Mouse (Mus musculus): Measurements from ENCODE around the gene BB287469. TPM values are rescaled to one million over a fixed set of nuclear protein-coding genes. Genes with fewer than 3 reads are reported as not detected.

The BB287469 gene
- not detected for total RNA-seq (2023)

GRCm38 (mm10) chr12:87816277-87816676, at the start of gene BB287469:
Gene BB287469 (plus strand): TSS chr12:87816577.

GRCm38 (mm10) chr12:87775655-87776054, 40.7 kb upstream of the BB287469 start, which contains the start of gene Gm21319:
Gene Gm21319 (minus strand): TSS chr12:87775755.

GRCm38 (mm10) chr12:87795212-87795611, 21.2 kb upstream of the BB287469 start, which contains the start of gene Gm21936:
Gene Gm21936 (plus strand): TSS chr12:87795512.

GRCm38 (mm10) chr12:87842239-87842638, 25.9 kb downstream of the BB287469 start, which contains the start of gene Gm2001:
Gene Gm2001 (minus strand): TSS chr12:87842339.

Other genes with a start within 250 kb of the BB287469 start
- not detected for gene Oog1, start 213.9 kb upstream of the BB287469 start, total RNA-seq (2023)
- gene Gm4027, start 197.7 kb upstream of the BB287469 start, total RNA-seq (2023): not detected
- gene Gm16381, start 172.0 kb upstream of the BB287469 start, total RNA-seq (2023): not detected
- not detected for gene Gm21319, start 40.8 kb upstream of the BB287469 start, total RNA-seq (2023)
- not detected for gene Gm21936, start 21.1 kb upstream of the BB287469 start, total RNA-seq (2023)
- gene Gm2001, start 25.8 kb downstream of the BB287469 start, total RNA-seq (2023): not detected
- not detected for gene Gm2016, start 57.5 kb downstream of the BB287469 start, total RNA-seq (2023)
- not detected for gene Gm2022, start 78.8 kb downstream of the BB287469 start, total RNA-seq (2023)
- gene Gm2035, start 103.3 kb downstream of the BB287469 start, total RNA-seq (2023): not detected
- gene Gm2042, start 137.5 kb downstream of the BB287469 start, total RNA-seq (2023): not detected
- gene Gm2075, start 195.3 kb downstream of the BB287469 start, total RNA-seq (2023): not detected
- gene Gm6803, start 202.2 kb downstream of the BB287469 start, total RNA-seq (2023): not detected
- gene Gm2056, start 210.4 kb downstream of the BB287469 start, total RNA-seq (2023): not detected

Measured in neutrophil, adult 83 days (primary cell).